Mouse (Mus musculus) myocyte (in vitro differentiated cells): ENCODE data around the gene Baz2b. TPM values are rescaled to one million over a fixed set of nuclear protein-coding genes. Genes with fewer than 3 reads are reported as not detected.

Source experiments
- H3K27me3 ChIP-seq: one replicate; pipeline ENCODE4 v1.6.1; 2011; ENCODE audit not compliant: control insufficient read depth, insufficient read depth, insufficient read length
- H3K36me3 ChIP-seq: one replicate; pipeline ENCODE4 v1.6.1; 2011; ENCODE audit not compliant: control insufficient read depth, insufficient read depth
- H3K4me2 ChIP-seq: one replicate; pipeline ENCODE4 v1.6.1; 2011; ENCODE audit warnings: low read depth, control low read depth
- H3K4me3 ChIP-seq: one replicate; pipeline ENCODE4 v1.5.1; 2011; ENCODE audit warnings: mild to moderate bottlenecking, control low read depth, moderate library complexity
- H3K79me2 ChIP-seq: one replicate; pipeline ENCODE4 v1.6.1; 2011; ENCODE audit not compliant: control insufficient read depth, insufficient read depth
- H3ac ChIP-seq: one replicate; pipeline ENCODE4 v1.6.1; 2011; ENCODE audit not compliant: control insufficient read depth, insufficient read length
- CEBPB ChIP-seq: IDR thresholded peaks from 2 replicates; pipeline ENCODE4 v1.6.1; 2011; ENCODE audit warnings: mild to moderate bottlenecking, moderate library complexity; ENCODE audit not compliant: poor library complexity, insufficient read depth, severe bottlenecking
- E2F4 ChIP-seq: IDR thresholded peaks from one replicate; pipeline ENCODE4 v1.6.1; 2011; ENCODE audit warnings: mild to moderate bottlenecking, control low read depth, moderate library complexity; ENCODE audit not compliant: insufficient read depth
- MAX ChIP-seq: IDR thresholded peaks from one replicate; pipeline ENCODE4 v1.6.1; 2011; ENCODE audit warnings: low read depth, mild to moderate bottlenecking, control low read depth
- MYOD1 ChIP-seq, 3 experiments: IDR thresholded peaks; one replicate each; pipeline ENCODE4 v1.6.1; 2011; ENCODE audit warnings: control low read depth in 2 of 3, low read depth in 2 of 3, mild to moderate bottlenecking in 2 of 3, moderate library complexity in 1 of 3; ENCODE audit not compliant: insufficient read length in 2 of 3, control insufficient read depth in 1 of 3
- MYOG ChIP-seq, 3 experiments: IDR thresholded peaks; one replicate each; pipeline ENCODE4 v1.6.1; 2011; ENCODE audit warnings: control low read depth in 2 of 3, low read depth in 2 of 3, mild to moderate bottlenecking in 2 of 3; ENCODE audit not compliant: insufficient read length in 2 of 3, control insufficient read depth in 1 of 3, insufficient read depth in 1 of 3
- POLR2A ChIP-seq: IDR thresholded peaks from one replicate; pipeline ENCODE4 v1.6.1; 2011; ENCODE audit warnings: low read depth, mild to moderate bottlenecking, control low read depth, moderate library complexity; ENCODE audit not compliant: insufficient read length
- POLR2AphosphoS2 ChIP-seq: IDR thresholded peaks from one replicate; pipeline ENCODE4 v1.6.1; 2011; ENCODE audit warnings: low read depth, control low read depth; ENCODE audit not compliant: insufficient read length
- REST ChIP-seq: IDR thresholded peaks from one replicate; pipeline ENCODE4 v1.6.1; 2011; ENCODE audit warnings: mild to moderate bottlenecking, control low read depth, moderate library complexity; ENCODE audit not compliant: insufficient read depth, insufficient read length
- SRF ChIP-seq: IDR thresholded peaks from one replicate; pipeline ENCODE4 v1.6.1; 2011; ENCODE audit warnings: low read depth; ENCODE audit not compliant: control insufficient read depth, insufficient read length
- TCF12 ChIP-seq: IDR thresholded peaks from one replicate; pipeline ENCODE4 v1.6.1; 2011; ENCODE audit warnings: mild to moderate bottlenecking, control low read depth; ENCODE audit not compliant: poor library complexity, insufficient read depth, severe bottlenecking
- TCF3 ChIP-seq: IDR thresholded peaks from one replicate; pipeline ENCODE4 v1.6.1; 2011; ENCODE audit warnings: low read depth, control low read depth; ENCODE audit not compliant: insufficient read length
- USF1 ChIP-seq: IDR thresholded peaks from one replicate; pipeline ENCODE4 v1.6.1; 2011; ENCODE audit warnings: low read depth, mild to moderate bottlenecking, control low read depth, moderate library complexity
- polyA plus RNA-seq: library from polyadenylated mRNA; unstranded; fragments of >200 nt; fragmentation: generic; extraction: Trizol; gene quantifications from one replicate; pipeline ENCODE4 v1.2.1, GENCODE M21; 2012; ENCODE audit warnings: missing spikeins

Gene Baz2b
- polyA plus RNA-seq, 1 experiment: 11.8 TPM

DNA sequence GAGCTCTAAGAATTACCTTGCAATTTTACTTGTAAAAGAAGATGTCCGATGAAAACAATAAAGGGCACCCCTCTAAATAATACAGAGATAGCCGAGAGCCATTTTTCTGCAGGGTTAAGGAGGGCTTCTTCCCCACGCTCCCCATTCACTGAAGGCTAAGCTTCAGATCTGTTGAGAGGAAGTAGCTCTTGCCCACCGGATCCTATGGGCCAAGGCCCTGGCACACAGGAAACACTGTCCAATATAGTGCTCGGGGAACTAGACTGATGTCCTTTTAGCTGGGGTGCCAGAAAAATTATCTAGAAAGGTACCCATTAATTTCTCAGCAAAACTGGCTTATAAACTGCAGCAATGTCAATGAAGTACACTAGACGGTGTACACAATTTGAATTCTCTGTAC is 233.9 kb downstream of the Baz2b start:
- H3K4me2 ChIP-seq: no peak overlapping the region
- no peaks in the 10 kb centered on the region for H3K79me2 ChIP-seq
- no peak for TF ChIP-seq SRF
- TF ChIP-seq TCF12: no peak
- no peak for TF ChIP-seq CEBPB
- TF ChIP-seq TCF3: no peak
- TF ChIP-seq MYOG (IDR thresholded peaks at IDR 0.05; ENCODE audit: control insufficient read depth in 1 of 3, insufficient read depth in 1 of 3, insufficient read length in 2 of 3, low read depth in 2 of 3): no peak
- no peak for TF ChIP-seq USF1
- H3ac ChIP-seq: no peak overlapping the region
- no peaks in the 10 kb centered on the region for H3K27me3 ChIP-seq
- H3K4me3 ChIP-seq: no peak overlapping the region
- peaks cover 12% of the 10 kb centered on the region for H3K36me3 ChIP-seq

DNA sequence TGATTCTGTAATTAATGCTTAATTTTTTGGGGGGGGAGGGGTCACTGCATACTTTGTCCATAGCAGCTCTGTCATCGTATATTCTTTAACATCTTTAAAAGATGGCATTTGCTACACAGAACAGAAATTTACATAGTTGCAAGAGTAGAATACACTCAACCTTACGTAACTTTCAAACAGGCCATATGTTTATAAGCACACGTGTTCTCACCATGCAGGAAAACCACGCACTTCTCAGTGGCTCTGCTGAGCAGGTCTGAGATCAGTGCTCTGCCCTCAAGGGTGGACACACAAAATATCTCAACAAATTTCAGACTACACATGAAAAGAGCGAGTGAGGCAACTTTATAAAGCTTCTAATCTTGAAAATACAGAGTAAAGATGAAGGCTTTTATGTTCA is 235.7 kb downstream of the Baz2b start:
- no peak for TF ChIP-seq MAX
- no peak for TF ChIP-seq TCF12
- no peak for TF ChIP-seq CEBPB
- no peak for TF ChIP-seq MYOD1 (IDR thresholded peaks at IDR 0.05; ENCODE audit: control insufficient read depth in 1 of 3, insufficient read length in 2 of 3, low read depth in 2 of 3)
- no peak for TF ChIP-seq POLR2A
- TF ChIP-seq SRF: no peak
- TF ChIP-seq TCF3: no peak
- no peak overlapping the region for H3ac ChIP-seq
- H3K4me3 ChIP-seq: no peak overlapping the region
- no peaks in the 10 kb centered on the region for H3K27me3 ChIP-seq
- peaks cover 16% of the 10 kb centered on the region for H3K36me3 ChIP-seq
- no peak overlapping the region for H3K4me2 ChIP-seq
- no peaks in the 10 kb centered on the region for H3K79me2 ChIP-seq

DNA sequence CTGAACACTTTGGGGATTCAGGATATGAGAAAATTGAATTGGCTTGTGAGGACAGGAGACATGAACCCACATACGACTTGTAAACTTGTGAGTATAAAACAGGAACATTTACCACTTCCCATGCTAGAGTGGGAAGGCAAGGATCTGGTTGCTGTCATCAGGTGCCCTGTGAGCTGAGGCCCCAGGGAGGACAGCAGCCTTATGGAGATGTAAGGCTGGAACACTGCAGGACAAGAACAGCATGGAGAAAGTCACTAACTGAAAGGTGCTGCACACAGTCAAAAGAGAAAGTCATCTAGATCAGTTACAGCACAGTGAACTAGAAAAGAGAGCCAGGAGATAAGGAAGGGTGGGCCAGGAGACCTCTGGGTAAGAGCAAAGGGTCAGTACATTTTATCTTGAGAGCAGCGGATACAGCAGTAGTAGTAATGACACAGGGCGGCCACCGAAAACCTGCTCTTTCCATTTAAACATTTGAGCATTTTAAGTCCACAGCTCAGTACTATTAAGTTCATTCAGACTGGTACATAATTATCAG is 236.5 kb downstream of the Baz2b start:
- H3K27me3 ChIP-seq: no peaks in the 10 kb centered on the region
- no peaks in the 10 kb centered on the region for H3K79me2 ChIP-seq
- no peak overlapping the region for H3ac ChIP-seq
- no peak overlapping the region for H3K4me3 ChIP-seq
- peaks cover 21% of the 10 kb centered on the region for H3K36me3 ChIP-seq
- no peak for TF ChIP-seq TCF3
- TF ChIP-seq POLR2A: no peak
- TF ChIP-seq TCF12: no peak
- no peak for TF ChIP-seq USF1
- no peak for TF ChIP-seq E2F4
- TF ChIP-seq MYOD1 (IDR thresholded peaks at IDR 0.05; ENCODE audit: control insufficient read depth in 1 of 3, insufficient read length in 2 of 3, low read depth in 2 of 3): no peak
- TF ChIP-seq POLR2AphosphoS2: no peak
- TF ChIP-seq CEBPB: no peak
- no peak for TF ChIP-seq MAX
- TF ChIP-seq SRF: no peak
- TF ChIP-seq MYOG (IDR thresholded peaks at IDR 0.05; ENCODE audit: control insufficient read depth in 1 of 3, insufficient read depth in 1 of 3, insufficient read length in 2 of 3, low read depth in 2 of 3): no peak
- TF ChIP-seq REST: no peak
- no peak overlapping the region for H3K4me2 ChIP-seq

DNA sequence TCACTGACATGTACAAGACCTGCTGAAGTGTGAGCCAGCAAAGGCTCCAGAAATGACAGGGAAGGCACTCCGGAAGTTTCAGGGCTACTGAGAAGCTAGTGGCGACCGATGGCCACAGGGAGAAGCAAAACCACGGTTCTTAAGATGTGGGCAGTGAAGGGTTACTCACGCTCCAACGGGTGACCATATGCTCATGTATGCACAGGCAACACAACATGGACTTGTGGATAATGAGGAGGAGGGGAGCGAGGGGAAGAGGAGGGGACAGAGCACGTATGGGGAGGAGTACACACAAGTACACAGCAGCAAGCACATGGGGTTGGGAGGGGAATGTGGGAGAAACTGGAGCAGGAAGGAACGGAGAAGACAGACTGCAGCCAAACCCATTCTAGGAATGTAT is 239.1 kb downstream of the Baz2b start:
- H3K79me2 ChIP-seq: no peaks in the 10 kb centered on the region
- H3K27me3 ChIP-seq: no peaks in the 10 kb centered on the region
- no peak for TF ChIP-seq POLR2A
- no peak overlapping the region for H3ac ChIP-seq
- no peak overlapping the region for H3K4me3 ChIP-seq
- H3K36me3 ChIP-seq: peaks cover 13% of the 10 kb centered on the region
- no peak overlapping the region for H3K4me2 ChIP-seq

DNA sequence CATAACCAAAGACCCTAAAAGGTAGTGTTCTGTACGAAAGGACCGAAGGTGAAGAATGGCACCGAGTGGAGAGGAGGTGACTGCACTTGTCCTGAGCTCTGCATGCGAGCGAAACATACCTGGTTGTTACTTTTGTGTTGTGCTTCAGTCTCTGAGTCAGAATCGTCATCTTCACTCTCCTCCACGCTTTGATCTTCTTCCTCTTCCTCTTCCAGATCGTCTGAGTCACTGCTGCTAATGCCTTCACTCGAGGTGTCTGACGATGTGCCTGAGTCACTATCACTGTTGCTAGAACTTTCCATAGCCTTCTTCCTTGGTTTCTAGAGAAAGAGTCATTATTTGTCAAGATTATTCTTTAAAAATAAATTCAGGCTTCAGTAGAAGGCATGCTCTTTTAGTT is 240.5 kb downstream of the Baz2b start:
- peaks cover 13% of the 10 kb centered on the region for H3K36me3 ChIP-seq

More for the DNA sequence above, 240.5 kb downstream of the Baz2b start:
- H3K27me3 ChIP-seq: no peaks in the 10 kb centered on the region
- H3ac ChIP-seq: no peak overlapping the region
- no peaks in the 10 kb centered on the region for H3K79me2 ChIP-seq
- TF ChIP-seq POLR2A (no peak), TCF12 (no peak), E2F4 (no peak), USF1 (no peak), CEBPB (no peak), POLR2AphosphoS2 (no peak), MAX (no peak), REST (no peak), TCF3 (no peak), MYOD1 (IDR thresholded peaks at IDR 0.05; ENCODE audit: control insufficient read depth in 1 of 3, insufficient read length in 2 of 3, low read depth in 2 of 3) (no peak), SRF (no peak), MYOG (IDR thresholded peaks at IDR 0.05; ENCODE audit: control insufficient read depth in 1 of 3, insufficient read depth in 1 of 3, insufficient read length in 2 of 3, low read depth in 2 of 3) (no peak)
- H3K4me3 ChIP-seq: no peak overlapping the region
- no peak overlapping the region for H3K4me2 ChIP-seq
